ENCODE assay signal across 21 mouse cellular contexts in genomic region chr13:56223625-56224024, GRCm38 (mm10). TPM values are rescaled to one million over a fixed set of nuclear protein-coding genes. Genes with fewer than 3 reads are reported as not detected.
DNase-seq lines count a peak whose midpoint lies in the region; ATAC-seq and TF ChIP-seq lines count a peak whose summit lies in the region.
"Had no signal": no experiment of that assay in that cellular context is flagged by ENCODE, and none has a peak within 500 bp of the region (broad histone marks: within the 10 kb centered on the region; RNA-seq: fewer than 3 reads in every experiment).

No protein-coding gene starts in this region.

- no peak for ATAC-seq in forebrain, embryonic 16.5 days
- ATAC-seq in cerebellum, adult (ENCODE audit: insufficient number of reproducible peaks, low FRiP score, low TSS enrichment): no peak
- ATAC-seq: forebrain, embryonic 15.5 days; intestine, embryonic 16.5 days had no signal

- no peak overlapping the region for H3K9ac ChIP-seq in forebrain, embryonic 16.5 days (replicated peaks; ENCODE audit: low read depth, low read length)
- H3K9ac ChIP-seq: forebrain, embryonic 15.5 days; neural tube, embryonic 13.5 days had no signal

- H3K9me3 ChIP-seq in forebrain, embryonic 10.5 days: no peaks in the 10 kb centered on the region
- H3K9me3 ChIP-seq in forebrain, embryonic 16.5 days (ENCODE audit: control insufficient read depth, low read length): no peaks in the 10 kb centered on the region
- H3K9me3 ChIP-seq: forebrain, embryonic 15.5 days; neural tube, embryonic 13.5 days had no signal

- H3K4me3 ChIP-seq in forebrain, embryonic 10.5 days: peak overlapping the region; percentile 24; the same call in 1 of the 2 replicates
- no peak overlapping the region for H3K4me3 ChIP-seq in forebrain, embryonic 16.5 days (replicated peaks; ENCODE audit: low read length)
- no peak overlapping the region for H3K4me3 ChIP-seq in thymus, adult 2 months (ENCODE audit: control insufficient read depth, insufficient read depth, low read length)
- H3K4me3 ChIP-seq: forebrain, embryonic 15.5 days; gastrocnemius, adult 2 months; heart, adult 2 months; megakaryocyte, embryonic 14.5 days; neural tube, embryonic 13.5 days had no signal

- H3K4me1 ChIP-seq in forebrain, embryonic 10.5 days: peaks cover 77% of the 10 kb centered on the region
- H3K4me1 ChIP-seq in forebrain, embryonic 16.5 days (replicated peaks; ENCODE audit: control insufficient read depth, insufficient read depth, low read length): peaks cover 22% of the 10 kb centered on the region
- peaks cover 20% of the 10 kb centered on the region for H3K4me1 ChIP-seq in thymus, adult 2 months (replicated peaks; ENCODE audit: control insufficient read depth, insufficient read depth, low read length)

- H3K36me3 ChIP-seq in forebrain, embryonic 10.5 days (replicated peaks): no peaks in the 10 kb centered on the region
- no peaks in the 10 kb centered on the region for H3K36me3 ChIP-seq in forebrain, embryonic 16.5 days (ENCODE audit: control insufficient read depth, insufficient read depth)
- H3K36me3 ChIP-seq in thymus, adult 2 months (ENCODE audit: control insufficient read depth, insufficient read depth, low read length): no peaks in the 10 kb centered on the region
- H3K36me3 ChIP-seq: forebrain, embryonic 15.5 days; neural tube, embryonic 13.5 days had no signal

- H3K27me3 ChIP-seq in forebrain, embryonic 10.5 days (ENCODE audit: poor library complexity, severe bottlenecking): peaks cover 98% of the 10 kb centered on the region
- 0 out of 2 replicates have a peak, but pooled peaks cover 7% of the 10 kb centered on the region for H3K27me3 ChIP-seq in forebrain, embryonic 16.5 days (replicated peaks; ENCODE audit: control insufficient read depth, insufficient read depth, low read length)
- H3K27me3 ChIP-seq in thymus, adult 2 months (ENCODE audit: control insufficient read depth, insufficient read depth, low read length): peaks cover 11% of the 10 kb centered on the region; the same call in 1 of the 2 replicates

- TF ChIP-seq POLR2A in thymus, adult 2 months (IDR thresholded peaks at IDR 0.05; ENCODE audit: control insufficient read depth, extremely low read depth, insufficient read depth, low read length, poor library complexity): no peak

- no peak for TF ChIP-seq CTCF in thymus, adult 2 months (IDR thresholded peaks at IDR 0.05; ENCODE audit: borderline replicate concordance, control insufficient read depth, extremely low read depth, insufficient read depth, low read length, poor library complexity)

- peak overlapping the region; percentile 95 for H3K27ac ChIP-seq in forebrain, embryonic 10.5 days
- no peak overlapping the region for H3K27ac ChIP-seq in forebrain, embryonic 16.5 days (ENCODE audit: low read length)
- H3K27ac ChIP-seq in thymus, adult 2 months (ENCODE audit: control insufficient read depth, insufficient read depth, low read length): no peak overlapping the region
- H3K27ac ChIP-seq: forebrain, embryonic 15.5 days; gastrocnemius, adult 2 months; heart, adult 2 months; neural tube, embryonic 13.5 days; stomach, postnatal 0 days had no signal

- peak; percentile 44 for DNase-seq in forebrain, embryonic 10.5 days (ENCODE audit: extremely low spot score, low spot score)
- DNase-seq in thymus, postnatal 0 days (ENCODE audit: low spot score): peak; percentile 65
- no peak for DNase-seq in thymus, adult 2 months
- peak; percentile 30 for DNase-seq in mesoderm, embryonic 11.5 days (ENCODE audit: low read depth, low spot score)
- DNase-seq in adrenal gland, adult 8-10 months: no peak
- no peak for DNase-seq in urinary bladder, postnatal 4 days (ENCODE audit: low spot score in 2 of 2)
- DNase-seq: adrenal gland, postnatal 36 days; gastrocnemius, adult 2 months; heart, adult 2 months; heart, postnatal 14 days; kidney, postnatal 14 days had no signal

- H3K4me2 ChIP-seq in forebrain, embryonic 16.5 days (ENCODE audit: low read length): no peak overlapping the region
- H3K4me2 ChIP-seq: forebrain, embryonic 15.5 days; liver, embryonic 11.5 days; neural tube, embryonic 13.5 days had no signal

- WGBS in forebrain, embryonic 10.5 days: 1% methylated on average over 21 of the region's 21 CpGs
- WGBS in forebrain, embryonic 16.5 days: 14% methylated on average over 21 of the region's 21 CpGs
- WGBS in thymus, adult 2 months: 4% methylated on average over 21 of the region's 21 CpGs

RNA-seq across cellular contexts. Expression of gene Neurog1, which starts 28.3 kb away (rescaled TPM):
- 13.5 and 18.5 TPM in 2 replicates for polyA plus RNA-seq in forebrain, embryonic 10.5 days (2016; fragmentation: Nextera tagmentation; extraction: Ambion mirVana)
- 2.3 and 2.6 TPM in 2 replicates for polyA plus RNA-seq in forebrain, embryonic 16.5 days (2015; fragmentation: Nextera tagmentation; extraction: Ambion mirVana)
- polyA plus RNA-seq in thymus, postnatal 0 days (2015; fragmentation: Nextera tagmentation; extraction: Ambion mirVana): 0.12 TPM in 1 of 2 replicates, not detected in the other
- 0.17 and 0.24 TPM in 2 replicates for polyA plus RNA-seq in thymus, adult 2 months (2012; rRNA removed)
- not detected for total RNA-seq in adrenal gland, adult 8-10 months (2022)
- total RNA-seq: adrenal gland, postnatal 36 days; gastrocnemius, adult 2 months; heart, adult 2 months; heart, postnatal 14 days; layer of hippocampus, postnatal 14 days had no signal
- polyA plus RNA-seq: heart, adult 2 months; intestine, embryonic 16.5 days; liver, embryonic 11.5 days; lung, embryonic 16.5 days; stomach, postnatal 0 days had no signal

RNA-seq across cellular contexts. Expression of gene Tifab, which starts 44.9 kb away (rescaled TPM):
- 0.97 and 1.2 TPM in 2 replicates for polyA plus RNA-seq in forebrain, embryonic 10.5 days (2016; fragmentation: Nextera tagmentation; extraction: Ambion mirVana)
- polyA plus RNA-seq in forebrain, embryonic 16.5 days (2015; fragmentation: Nextera tagmentation; extraction: Ambion mirVana): 0.91 and 1.2 TPM in 2 replicates
- polyA plus RNA-seq in thymus, postnatal 0 days (2015; fragmentation: Nextera tagmentation; extraction: Ambion mirVana): 4.8 and 5.4 TPM in 2 replicates
- polyA plus RNA-seq in thymus, adult 2 months (2012; rRNA removed): 8.3 and 9.4 TPM in 2 replicates
- 1 to 10 TPM; 1.9 to 5.3 (median 4.4) TPM for total RNA-seq in adrenal gland, adult 8-10 months (2022)

Comparison
In these comparisons a context has a peak if more than half of its experiments do, and no peak if none do; other contexts are left out.
1. DNase-seq: peak in forebrain, embryonic 10.5 days (single experiment), thymus, postnatal 0 days (single experiment) and mesoderm, embryonic 11.5 days (single experiment); none in thymus, adult 2 months (single experiment), adrenal gland, adult 8-10 months (single experiment) and urinary bladder, postnatal 4 days (0 of 2).